Mouse (Mus musculus) brain, embryonic 14.5 days (tissue): ENCODE measurements around the gene Ercc1.

Source experiments
- CTCF ChIP-seq: fragments of 200-500 bp; IDR thresholded peaks from 2 replicates; pipeline ENCODE4 v1.5.1; 2012; ENCODE audit warnings: inconsistent platforms, mild to moderate bottlenecking, moderate library complexity, borderline replicate concordance; ENCODE audit not compliant: insufficient read depth, insufficient read length; ENCODE audit errors: extremely low read depth
- POLR2A ChIP-seq: fragments of 200-500 bp; IDR thresholded peaks from 2 replicates; pipeline ENCODE4 v1.6.1; 2012; ENCODE audit warnings: mild to moderate bottlenecking, inconsistent platforms, borderline replicate concordance; ENCODE audit not compliant: poor library complexity, insufficient read depth, insufficient read length, severe bottlenecking; ENCODE audit errors: extremely low read depth

DNA sequence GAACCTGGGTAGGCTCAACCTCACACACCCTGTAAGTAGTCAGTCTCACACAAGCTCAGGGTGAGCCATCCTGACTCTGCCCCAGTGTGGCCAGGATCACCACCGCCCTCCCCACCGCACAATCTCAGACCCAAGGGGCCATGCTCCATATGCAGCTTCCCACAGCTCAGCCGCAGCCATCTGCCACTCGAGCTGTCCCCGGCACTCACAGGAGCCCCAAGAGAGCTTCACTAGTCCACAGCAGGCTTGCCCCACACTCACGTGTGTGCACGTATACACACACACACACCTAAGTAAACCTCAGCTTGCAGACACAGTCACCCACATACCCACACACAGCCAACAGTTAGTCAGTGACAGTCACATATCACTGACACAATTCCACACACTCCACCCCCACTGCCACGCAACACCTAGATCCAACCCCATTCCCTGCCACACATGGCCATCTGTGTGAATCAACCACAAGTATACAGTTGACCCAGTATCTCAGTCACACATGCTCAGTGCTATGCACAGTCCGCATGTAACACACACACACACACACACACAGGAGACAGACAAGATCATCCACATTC lies 58.0 kb downstream of the Ercc1 start:
- TF ChIP-seq CTCF (no peak), POLR2A (no peak)
